Mouse (Mus musculus) megakaryocyte, embryonic 14.5 days (primary cell): ENCODE measurements around the gene Gpnmb. TPM values are rescaled to one million over a fixed set of nuclear protein-coding genes. Genes with fewer than 3 reads are reported as not detected.

ENCODE experiments used
- H3K27me3 ChIP-seq: replicated peaks from 2 replicates; pipeline ENCODE3; 2012; ENCODE audit warnings: inconsistent platforms
- H3K36me3 ChIP-seq: replicated peaks from 2 replicates; pipeline ENCODE3; 2012; ENCODE audit warnings: low read length, inconsistent platforms, mixed read lengths
- H3K4me1 ChIP-seq: 2 replicates; pipeline ENCODE4 v1.6.1; 2012; ENCODE audit warnings: inconsistent platforms
- H3K4me3 ChIP-seq: replicated peaks from 2 replicates; pipeline ENCODE3; 2012; ENCODE audit warnings: moderate library complexity, mild to moderate bottlenecking, inconsistent platforms
- H3K9me3 ChIP-seq: 2 replicates; pipeline ENCODE4 v1.6.1; 2012; ENCODE audit warnings: inconsistent platforms
- FLI1 ChIP-seq: IDR thresholded peaks from 2 replicates; pipeline ENCODE4 v1.6.1; 2012; ENCODE audit warnings: low read length, inconsistent platforms, mixed read lengths
- GATA1 ChIP-seq: IDR thresholded peaks from 3 replicates; pipeline ENCODE4 v1.6.1; 2012; ENCODE audit warnings: mixed read lengths, low read length, inconsistent platforms, borderline replicate concordance
- polyA plus RNA-seq: library from polyadenylated mRNA; stranded (reverse); fragments of >175 nt; gene quantifications from 2 replicates; pipeline ENCODE4 v1.2.3, GENCODE M21; 2012; ENCODE audit warnings: low replicate concordance; ENCODE audit not compliant: insufficient read depth

Gpnmb gene
- polyA plus RNA-seq, 1 experiment: 495 TPM

DNA sequence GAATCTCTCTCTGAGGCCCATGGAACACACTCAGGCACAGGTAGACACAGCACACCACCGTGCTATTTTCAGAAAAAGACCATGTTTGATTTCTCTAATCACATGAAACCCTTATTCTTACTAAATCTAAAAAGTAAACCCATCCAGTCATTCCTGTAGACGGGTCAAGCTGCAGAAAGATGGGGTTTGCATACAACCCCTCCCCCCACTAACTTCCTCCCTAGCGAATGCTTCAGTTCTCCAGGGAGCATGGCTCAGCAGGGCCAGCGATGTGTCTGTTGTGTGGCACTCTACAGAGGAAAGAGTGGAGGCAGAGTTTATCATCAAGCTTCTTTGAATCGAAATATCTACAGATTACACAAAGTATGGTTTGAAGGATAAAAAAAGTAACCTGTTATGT lies 79.2 kb downstream of the Gpnmb start:
- peaks cover 18% of the 10 kb centered on the region for H3K4me1 ChIP-seq
- no peaks in the 10 kb centered on the region for H3K9me3 ChIP-seq
- TF ChIP-seq FLI1: no peak
- no peak for TF ChIP-seq GATA1
- H3K27me3 ChIP-seq: no peaks in the 10 kb centered on the region
- H3K36me3 ChIP-seq: peaks cover 65% of the 10 kb centered on the region
- H3K4me3 ChIP-seq: no peak overlapping the region

- H3K36me3 ChIP-seq: peaks cover 64% of the 10 kb centered on the region
- no peaks in the 10 kb centered on the region for H3K9me3 ChIP-seq
- H3K4me1 ChIP-seq: peaks cover 25% of the 10 kb centered on the region
- TF ChIP-seq FLI1 (no peak), GATA1 (no peak)
- no peaks in the 10 kb centered on the region for H3K27me3 ChIP-seq
- no peak overlapping the region for H3K4me3 ChIP-seq
These were observed 79.9 kb downstream of the Gpnmb start for GRCm38 (mm10) chr6:49116241-49116640.

DNA sequence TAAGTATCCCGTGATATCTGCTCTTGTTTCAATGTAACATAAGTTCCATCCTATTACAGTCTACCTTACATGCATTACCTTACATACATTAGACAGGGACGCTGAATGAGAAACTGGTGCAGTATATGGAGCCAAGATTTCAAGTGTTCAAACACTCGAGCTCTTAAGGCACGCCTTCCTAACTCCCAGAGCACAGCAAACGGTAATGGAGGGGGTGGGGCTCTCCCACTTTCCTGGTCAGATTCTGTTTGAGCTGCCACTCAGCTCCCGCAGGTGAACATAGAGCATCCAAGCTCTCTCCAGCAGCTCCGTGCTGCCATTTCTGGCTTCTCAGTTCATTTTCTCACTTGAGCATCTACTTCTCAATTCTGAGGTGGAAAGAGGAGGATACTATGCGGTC lies 82.1 kb downstream of the Gpnmb start:
- TF ChIP-seq FLI1 (no peak), GATA1 (no peak)
- no peaks in the 10 kb centered on the region for H3K9me3 ChIP-seq
- H3K36me3 ChIP-seq: peaks cover 72% of the 10 kb centered on the region
- peaks cover 29% of the 10 kb centered on the region for H3K4me1 ChIP-seq
- H3K27me3 ChIP-seq: no peaks in the 10 kb centered on the region
- no peak overlapping the region for H3K4me3 ChIP-seq

- H3K36me3 ChIP-seq: peaks cover 62% of the 10 kb centered on the region
These were observed 83.3 kb downstream of the Gpnmb start for GRCm38 (mm10) chr6:49119462-49120135.

GRCm38 (mm10) chr6:49120370-49120769 lies 84.0 kb downstream of the Gpnmb start:
- peaks cover 29% of the 10 kb centered on the region for H3K4me1 ChIP-seq

More at GRCm38 (mm10) chr6:49119462-49120135, 83.3 kb downstream of the Gpnmb start:
- Histone ChIP-seq H3K4me1 (peaks cover 29% of the 10 kb centered on the region), H3K27me3 (no peaks in the 10 kb centered on the region), H3K4me3 (no peak overlapping the region), H3K9me3 (no peaks in the 10 kb centered on the region)
- TF ChIP-seq GATA1 (no peak), FLI1 (no peak)

More at GRCm38 (mm10) chr6:49120370-49120769, 84.0 kb downstream of the Gpnmb start:
- Histone ChIP-seq H3K9me3 (no peaks in the 10 kb centered on the region), H3K4me3 (no peak overlapping the region), H3K36me3 (peaks cover 56% of the 10 kb centered on the region), H3K27me3 (no peaks in the 10 kb centered on the region)
- TF ChIP-seq GATA1: no peak
- TF ChIP-seq FLI1: no peak

Other genes with a start within 250 kb of the Gpnmb start
- gene Tmem176a, start 195.6 kb upstream of the Gpnmb start, polyA plus RNA-seq: 9.7 and 62.7 TPM in 2 replicates
- 10.4 and 36.3 TPM in 2 replicates for gene Tmem176b, start 195.1 kb upstream of the Gpnmb start, polyA plus RNA-seq
- gene Aoc1, start 163.7 kb upstream of the Gpnmb start, polyA plus RNA-seq: not detected in 2 replicates
- gene 1600015I10Rik, start 106.7 kb upstream of the Gpnmb start, polyA plus RNA-seq: not detected in 2 replicates
- not detected in 2 replicates for gene Doxl2, start 61.6 kb upstream of the Gpnmb start, polyA plus RNA-seq
- not detected in 2 replicates for gene Svs1, start 49.7 kb upstream of the Gpnmb start, polyA plus RNA-seq
- gene Malsu1, start 37.2 kb downstream of the Gpnmb start, polyA plus RNA-seq: 42.4 and 187 TPM in 2 replicates
- gene Igf2bp3, start 178.4 kb downstream of the Gpnmb start, polyA plus RNA-seq: 0.39 and 11.9 TPM in 2 replicates
- 12.2 TPM in 1 of 2 replicates, not detected in the other for gene Tra2a, start 227.5 kb downstream of the Gpnmb start, polyA plus RNA-seq